Mouse (Mus musculus): ENCODE results near the gene Clba1.

- TF ChIP-seq CTCF (conservative IDR thresholded peaks at IDR 0.05; ENCODE audit: low read length) (no peak), NANOG (IDR thresholded peaks at IDR 0.05; ENCODE audit: borderline replicate concordance, low read length) (no peak)
Measured at GRCm38 (mm10) chr12:112798716-112799115, 10.0 kb upstream of the Clba1 start.

All from E14TG2a.4 (cell line).